Mouse (Mus musculus) thymus, adult 2 months (tissue): ENCODE data around the gene Lonrf2. TPM values are rescaled to one million over a fixed set of nuclear protein-coding genes. Genes with fewer than 3 reads are reported as not detected.

Experiments
- DNase-seq: peaks from one replicate; pipeline ENCODE4 v3.0.0; 2021
- H3K27ac ChIP-seq: fragments of 200-500 bp; 2 replicates; pipeline ENCODE4 v1.5.1; 2012; ENCODE audit warnings: low read length, control low read depth; ENCODE audit not compliant: control insufficient read depth, insufficient read depth
- H3K27me3 ChIP-seq: fragments of 200-500 bp; 2 replicates; pipeline ENCODE4 v1.6.1; 2012; ENCODE audit warnings: mild to moderate bottlenecking, low read length, moderate library complexity, mixed read lengths; ENCODE audit not compliant: control insufficient read depth, insufficient read depth
- H3K36me3 ChIP-seq: fragments of 200-500 bp; 2 replicates; pipeline ENCODE4 v1.6.1; 2012; ENCODE audit warnings: mild to moderate bottlenecking, low read length, moderate library complexity; ENCODE audit not compliant: control insufficient read depth, insufficient read depth
- H3K4me1 ChIP-seq: fragments of 200-500 bp; replicated peaks from 2 replicates; pipeline ENCODE4 v1.6.1; 2012; ENCODE audit warnings: low read length; ENCODE audit not compliant: control insufficient read depth, insufficient read depth
- H3K4me3 ChIP-seq: fragments of 200-500 bp; 2 replicates; pipeline ENCODE4 v1.5.1; 2012; ENCODE audit warnings: mild to moderate bottlenecking, low read length, control low read depth, moderate library complexity; ENCODE audit not compliant: control insufficient read depth, insufficient read depth
- CTCF ChIP-seq: fragments of 200-500 bp; IDR thresholded peaks from 2 replicates; pipeline ENCODE4 v1.5.1; 2012; ENCODE audit warnings: mild to moderate bottlenecking, control low read depth, low read length, moderate library complexity, borderline replicate concordance; ENCODE audit not compliant: control insufficient read depth, poor library complexity, insufficient read depth; ENCODE audit errors: extremely low read depth
- POLR2A ChIP-seq: fragments of 200-500 bp; IDR thresholded peaks from 2 replicates; pipeline ENCODE4 v1.6.1; 2012; ENCODE audit warnings: mild to moderate bottlenecking, low read length, control low read depth, moderate library complexity; ENCODE audit not compliant: control insufficient read depth, poor library complexity, insufficient read depth; ENCODE audit errors: extremely low read depth
- WGBS: fragments of 180-500 bp; shearing (Covaris S2); methylation state at CpG from one replicate; pipeline ENCODE4 v1.1.7; 2018; 5-methylcytosine and 5-hydroxymethylcytosine counted together
- polyA plus RNA-seq: library from polyadenylated mRNA; depleted of rRNA; stranded (reverse); fragments of >200 nt; gene quantifications from 2 replicates; pipeline ENCODE4 v1.2.3, GENCODE M21; 2012

Gene Lonrf2
- polyA plus RNA-seq, 1 experiment: 0.46 TPM

GRCm38 (mm10) chr1:38860207-38860606 is 23.7 kb upstream of the Lonrf2 start:
- 0 out of 2 replicates have a peak, but pooled peaks cover 2% of the 10 kb centered on the region for H3K4me1 ChIP-seq
- H3K27me3 ChIP-seq: no peaks in the 10 kb centered on the region
- TF ChIP-seq CTCF (no peak), POLR2A (no peak)
- WGBS: 74% methylated on average over 5 of the region's 5 CpGs
- no peak overlapping the region for H3K27ac ChIP-seq
- DNase-seq: no peak
- no peak overlapping the region for H3K4me3 ChIP-seq
- 0 out of 2 replicates have a peak, but pooled peaks cover under 1% of the 10 kb centered on the region for H3K36me3 ChIP-seq

GRCm38 (mm10) chr1:38856196-38856595 is 19.7 kb upstream of the Lonrf2 start:
- no peaks in the 10 kb centered on the region for H3K36me3 ChIP-seq
- no peaks in the 10 kb centered on the region for H3K27me3 ChIP-seq
- H3K4me3 ChIP-seq: no peak overlapping the region
- H3K4me1 ChIP-seq: no peaks in the 10 kb centered on the region
- TF ChIP-seq CTCF (no peak), POLR2A (no peak)
- H3K27ac ChIP-seq: no peak overlapping the region
- DNase-seq: peak; percentile 52
- 11% methylated on average over 3 of the region's 3 CpGs for WGBS

- no peak for DNase-seq
- 79% methylated on average over 2 of the region's 2 CpGs for WGBS
- no peak overlapping the region for H3K27ac ChIP-seq
- H3K36me3 ChIP-seq: no peaks in the 10 kb centered on the region
- no peak for TF ChIP-seq POLR2A
- TF ChIP-seq CTCF: no peak
- H3K4me3 ChIP-seq: no peak overlapping the region
- H3K4me1 ChIP-seq: no peaks in the 10 kb centered on the region
- no peaks in the 10 kb centered on the region; the same call in 1 of the 2 replicates for H3K27me3 ChIP-seq
Measured at GRCm38 (mm10) chr1:38852250-38852649, 15.7 kb upstream of the Lonrf2 start.

GRCm38 (mm10) chr1:38850650-38851049 is 14.1 kb upstream of the Lonrf2 start:
- Histone ChIP-seq H3K27ac (no peak overlapping the region), H3K36me3 (no peaks in the 10 kb centered on the region), H3K4me1 (no peaks in the 10 kb centered on the region), H3K27me3 (no peaks in the 10 kb centered on the region; the same call in 1 of the 2 replicates), H3K4me3 (no peak overlapping the region)
- TF ChIP-seq POLR2A: no peak
- no peak for TF ChIP-seq CTCF
- DNase-seq: no peak
- 85% methylated on average over 2 of the region's 2 CpGs for WGBS

- DNase-seq: no peak
- TF ChIP-seq POLR2A: no peak
- TF ChIP-seq CTCF: no peak
- Histone ChIP-seq H3K36me3 (no peaks in the 10 kb centered on the region), H3K27me3 (no peaks in the 10 kb centered on the region; the same call in 1 of the 2 replicates), H3K4me1 (no peaks in the 10 kb centered on the region), H3K27ac (no peak overlapping the region), H3K4me3 (no peak overlapping the region)
- WGBS: 89% methylated on average over 2 of the region's 2 CpGs
Measured at GRCm38 (mm10) chr1:38848451-38849289, 12.2 kb upstream of the Lonrf2 start.

GRCm38 (mm10) chr1:38847975-38848374 is 11.5 kb upstream of the Lonrf2 start:
- Histone ChIP-seq H3K4me1 (no peaks in the 10 kb centered on the region), H3K4me3 (no peak overlapping the region), H3K27me3 (no peaks in the 10 kb centered on the region; the same call in 1 of the 2 replicates), H3K27ac (no peak overlapping the region), H3K36me3 (no peaks in the 10 kb centered on the region)
- TF ChIP-seq POLR2A: no peak
- TF ChIP-seq CTCF: no peak
- no peak for DNase-seq
- WGBS: 58% methylated on average over 11 of the region's 11 CpGs
